Mouse (Mus musculus): ENCODE measurements around the gene Otulin. TPM values are rescaled to one million over a fixed set of nuclear protein-coding genes. Genes with fewer than 3 reads are reported as not detected.

Otulin gene
- polyA plus RNA-seq, 1 experiment = 53.1 TPM

GRCm38 (mm10) chr15:27506893-27507596, 123.4 kb downstream of the Otulin start:
- DNase-seq (ENCODE audit: low read depth in 1 of 2, low spot score in 2 of 2) = no peak
- Histone ChIP-seq H3K27me3 (ENCODE audit: control insufficient read depth, insufficient read depth, low read length) (no peaks in the 10 kb centered on the region), H3K27ac (ENCODE audit: insufficient read depth, low read length) (no peak overlapping the region), H3K4me3 (ENCODE audit: extremely low read depth, insufficient read depth, insufficient read length) (no peak overlapping the region), H3K36me3 (ENCODE audit: control insufficient read depth, insufficient read depth, low read length) (no peaks in the 10 kb centered on the region), H3K4me1 (ENCODE audit: control insufficient read depth, insufficient read depth, insufficient read length) (no peaks in the 10 kb centered on the region)
- 93% methylated on average over 15 of the region's 15 CpGs for WGBS
- TF ChIP-seq POLR2A (IDR thresholded peaks at IDR 0.05; ENCODE audit: low read depth, low read length) (no peak), CTCF (IDR thresholded peaks at IDR 0.05; ENCODE audit: extremely low read depth, insufficient read depth, insufficient read length, insufficient replicate concordance) (no peak)

- TF ChIP-seq POLR2A (IDR thresholded peaks at IDR 0.05; ENCODE audit: low read depth, low read length) = no peak
- no peak for TF ChIP-seq CTCF (IDR thresholded peaks at IDR 0.05; ENCODE audit: extremely low read depth, insufficient read depth, insufficient read length, insufficient replicate concordance)
- no peaks in the 10 kb centered on the region for H3K27me3 ChIP-seq (ENCODE audit: control insufficient read depth, insufficient read depth, low read length)
- WGBS = 77% methylated on average over 5 of the region's 5 CpGs
- DNase-seq (ENCODE audit: low read depth in 1 of 2, low spot score in 2 of 2) = no peak
- no peak overlapping the region for H3K4me3 ChIP-seq (ENCODE audit: extremely low read depth, insufficient read depth, insufficient read length)
- no peaks in the 10 kb centered on the region for H3K4me1 ChIP-seq (ENCODE audit: control insufficient read depth, insufficient read depth, insufficient read length)
- H3K27ac ChIP-seq (ENCODE audit: insufficient read depth, low read length) = no peak overlapping the region
- H3K36me3 ChIP-seq (ENCODE audit: control insufficient read depth, insufficient read depth, low read length) = no peaks in the 10 kb centered on the region
Observed at GRCm38 (mm10) chr15:27506127-27506886, 124.2 kb downstream of the Otulin start.

- Histone ChIP-seq H3K27ac (ENCODE audit: insufficient read depth, low read length) (no peak overlapping the region), H3K36me3 (ENCODE audit: control insufficient read depth, insufficient read depth, low read length) (no peaks in the 10 kb centered on the region), H3K4me3 (ENCODE audit: extremely low read depth, insufficient read depth, insufficient read length) (no peak overlapping the region), H3K4me1 (ENCODE audit: control insufficient read depth, insufficient read depth, insufficient read length) (no peaks in the 10 kb centered on the region), H3K27me3 (ENCODE audit: control insufficient read depth, insufficient read depth, low read length) (no peaks in the 10 kb centered on the region)
- no peak for DNase-seq (ENCODE audit: low read depth in 1 of 2, low spot score in 2 of 2)
- no peak for TF ChIP-seq CTCF (IDR thresholded peaks at IDR 0.05; ENCODE audit: extremely low read depth, insufficient read depth, insufficient read length, insufficient replicate concordance)
- TF ChIP-seq POLR2A (IDR thresholded peaks at IDR 0.05; ENCODE audit: low read depth, low read length) = no peak
- 65% methylated on average over 20 of the region's 20 CpGs for WGBS
Observed at GRCm38 (mm10) chr15:27503801-27504730, 126.4 kb downstream of the Otulin start.

GRCm38 (mm10) chr15:27503221-27503620, 127.3 kb downstream of the Otulin start:
- H3K27ac ChIP-seq (ENCODE audit: insufficient read depth, low read length) = no peak overlapping the region
- no peaks in the 10 kb centered on the region for H3K27me3 ChIP-seq (ENCODE audit: control insufficient read depth, insufficient read depth, low read length)
- H3K4me1 ChIP-seq (ENCODE audit: control insufficient read depth, insufficient read depth, insufficient read length) = no peaks in the 10 kb centered on the region
- 59% methylated on average over 9 of the region's 9 CpGs for WGBS
- no peak overlapping the region for H3K4me3 ChIP-seq (ENCODE audit: extremely low read depth, insufficient read depth, insufficient read length)
- TF ChIP-seq CTCF (IDR thresholded peaks at IDR 0.05; ENCODE audit: extremely low read depth, insufficient read depth, insufficient read length, insufficient replicate concordance) (no peak), POLR2A (IDR thresholded peaks at IDR 0.05; ENCODE audit: low read depth, low read length) (no peak)
- H3K36me3 ChIP-seq (ENCODE audit: control insufficient read depth, insufficient read depth, low read length) = no peaks in the 10 kb centered on the region
- DNase-seq (ENCODE audit: low read depth in 1 of 2, low spot score in 2 of 2) = no peak

- DNase-seq (ENCODE audit: low read depth in 1 of 2, low spot score in 2 of 2) = no peak
- H3K4me1 ChIP-seq (ENCODE audit: control insufficient read depth, insufficient read depth, insufficient read length) = no peaks in the 10 kb centered on the region
- WGBS = 96% methylated on average over 13 of the region's 13 CpGs
Observed at GRCm38 (mm10) chr15:27502338-27502737, 128.2 kb downstream of the Otulin start.

GRCm38 (mm10) chr15:27500390-27500789, 130.1 kb downstream of the Otulin start:
- no peak for DNase-seq (ENCODE audit: low read depth in 1 of 2, low spot score in 2 of 2)
- Histone ChIP-seq H3K4me1 (ENCODE audit: control insufficient read depth, insufficient read depth, insufficient read length) (no peaks in the 10 kb centered on the region), H3K27me3 (ENCODE audit: control insufficient read depth, insufficient read depth, low read length) (no peaks in the 10 kb centered on the region), H3K4me3 (ENCODE audit: extremely low read depth, insufficient read depth, insufficient read length) (no peak overlapping the region), H3K27ac (ENCODE audit: insufficient read depth, low read length) (no peak overlapping the region), H3K36me3 (ENCODE audit: control insufficient read depth, insufficient read depth, low read length) (no peaks in the 10 kb centered on the region)
- WGBS = 74% methylated on average over 15 of the region's 15 CpGs
- TF ChIP-seq CTCF (IDR thresholded peaks at IDR 0.05; ENCODE audit: extremely low read depth, insufficient read depth, insufficient read length, insufficient replicate concordance) (no peak), POLR2A (IDR thresholded peaks at IDR 0.05; ENCODE audit: low read depth, low read length) (no peak)

More at GRCm38 (mm10) chr15:27502338-27502737, 128.2 kb downstream of the Otulin start:
- Histone ChIP-seq H3K36me3 (ENCODE audit: control insufficient read depth, insufficient read depth, low read length) (no peaks in the 10 kb centered on the region), H3K27me3 (ENCODE audit: control insufficient read depth, insufficient read depth, low read length) (no peaks in the 10 kb centered on the region), H3K27ac (ENCODE audit: insufficient read depth, low read length) (no peak overlapping the region), H3K4me3 (ENCODE audit: extremely low read depth, insufficient read depth, insufficient read length) (no peak overlapping the region)
- no peak for TF ChIP-seq CTCF (IDR thresholded peaks at IDR 0.05; ENCODE audit: extremely low read depth, insufficient read depth, insufficient read length, insufficient replicate concordance)
- no peak for TF ChIP-seq POLR2A (IDR thresholded peaks at IDR 0.05; ENCODE audit: low read depth, low read length)
